ENCODE assay signal across 11 mouse cellular contexts in the genomic region with DNA sequence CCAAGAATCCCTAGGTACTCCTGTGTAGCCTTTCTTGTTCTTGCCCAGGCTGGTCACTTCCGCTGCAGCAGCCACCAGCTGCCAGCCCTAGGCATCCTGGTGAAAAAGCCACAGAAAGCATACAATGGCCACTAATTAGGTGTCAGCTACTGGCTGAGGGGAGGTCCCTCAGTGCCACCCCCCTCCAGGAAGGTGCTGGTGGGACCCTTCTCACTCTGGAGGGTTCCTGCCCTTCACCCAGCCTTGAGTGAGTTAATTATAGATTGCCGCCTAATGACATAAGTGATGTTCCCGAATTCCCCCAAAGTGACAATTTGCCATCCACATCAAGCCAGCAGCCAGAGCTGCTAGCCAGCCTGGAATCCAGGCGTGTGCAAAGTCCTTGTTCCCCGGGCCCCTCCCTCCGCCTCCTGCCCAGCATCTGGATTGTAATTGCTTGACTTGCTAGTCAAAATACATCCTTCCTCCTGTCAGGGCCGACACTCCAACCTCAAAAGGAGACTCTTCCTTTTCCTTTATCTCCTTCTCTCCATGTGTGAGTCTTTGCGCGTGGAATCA.
DNase-seq lines count a peak whose midpoint lies in the region; ATAC-seq lines count a peak whose summit lies in the region.
"Had no signal": no experiment of that assay in that cellular context is flagged by ENCODE, and none has a peak within 500 bp of the region (broad histone marks: within the 10 kb centered on the region; RNA-seq: fewer than 3 reads in every experiment).

No protein-coding gene starts in this region.

- no peak overlapping the region for H3K9ac ChIP-seq in heart, embryonic 11.5 days (ENCODE audit: low read depth, low read length)
- no peak overlapping the region for H3K9ac ChIP-seq in forebrain, embryonic 12.5 days
- H3K9ac ChIP-seq in limb, embryonic 13.5 days: no peak overlapping the region
- H3K9ac ChIP-seq: embryonic facial prominence, embryonic 15.5 days; hindbrain, embryonic 14.5 days had no signal

- no peaks in the 10 kb centered on the region for H3K9me3 ChIP-seq in heart, embryonic 11.5 days (replicated peaks; ENCODE audit: control insufficient read depth, low read length)
- H3K9me3 ChIP-seq in embryonic facial prominence, embryonic 10.5 days: no peaks in the 10 kb centered on the region
- H3K9me3 ChIP-seq in forebrain, embryonic 12.5 days: no peaks in the 10 kb centered on the region
- no peaks in the 10 kb centered on the region for H3K9me3 ChIP-seq in limb, embryonic 13.5 days
- H3K9me3 ChIP-seq: embryonic facial prominence, embryonic 15.5 days had no signal

- H3K4me1 ChIP-seq in heart, embryonic 11.5 days (ENCODE audit: control insufficient read depth, insufficient read depth, low read length): peaks cover 7% of the 10 kb centered on the region; the same call in 1 of the 2 replicates
- H3K4me1 ChIP-seq in embryonic facial prominence, embryonic 10.5 days: peaks cover 62% of the 10 kb centered on the region
- H3K4me1 ChIP-seq in forebrain, embryonic 12.5 days: peaks cover 14% of the 10 kb centered on the region
- H3K4me1 ChIP-seq in limb, embryonic 13.5 days: peaks cover 41% of the 10 kb centered on the region

- ATAC-seq in heart, embryonic 11.5 days (replicated peaks; ENCODE audit: insufficient number of reproducible peaks, low FRiP score, low TSS enrichment): no peak
- ATAC-seq in forebrain, embryonic 12.5 days (ENCODE audit: low FRiP score): 0 out of 2 replicates have a peak, but pooled peaks have one; percentile 23
- no peak for ATAC-seq in limb, embryonic 13.5 days (ENCODE audit: low FRiP score, low read depth)
- ATAC-seq in inflammation-experienced regulatory T-cells, adult 6 months: no peak

- H3K36me3 ChIP-seq in heart, embryonic 11.5 days (ENCODE audit: control insufficient read depth, insufficient read depth, low read length): no peaks in the 10 kb centered on the region
- no peaks in the 10 kb centered on the region for H3K36me3 ChIP-seq in embryonic facial prominence, embryonic 10.5 days (replicated peaks)
- no peaks in the 10 kb centered on the region for H3K36me3 ChIP-seq in forebrain, embryonic 12.5 days (replicated peaks)
- H3K36me3 ChIP-seq in limb, embryonic 13.5 days: no peaks in the 10 kb centered on the region
- H3K36me3 ChIP-seq: embryonic facial prominence, embryonic 15.5 days had no signal

- WGBS in heart, embryonic 11.5 days (ENCODE audit: insufficient replicate concordance): 39% methylated on average over 9 of the region's 9 CpGs
- 32% methylated on average over 9 of the region's 9 CpGs for WGBS in embryonic facial prominence, embryonic 10.5 days
- 27% methylated on average over 9 of the region's 9 CpGs for WGBS in forebrain, embryonic 12.5 days
- WGBS in limb, embryonic 13.5 days: 27% methylated on average over 9 of the region's 9 CpGs

- no peak overlapping the region for H3K4me3 ChIP-seq in heart, embryonic 11.5 days (ENCODE audit: low read depth, low read length)
- peak overlapping the region; percentile 30 for H3K4me3 ChIP-seq in embryonic facial prominence, embryonic 10.5 days
- H3K4me3 ChIP-seq in forebrain, embryonic 12.5 days (replicated peaks): no peak overlapping the region
- H3K4me3 ChIP-seq in limb, embryonic 13.5 days: no peak overlapping the region
- H3K4me3 ChIP-seq: embryonic facial prominence, embryonic 15.5 days had no signal

- DNase-seq in heart, adult 9 months (ENCODE audit: low spot score in 2 of 2): no peak
- DNase-seq in embryonic facial prominence, embryonic 10.5 days (ENCODE audit: low spot score): peak; percentile 69
- DNase-seq in thymus, postnatal 14 days: no peak
- DNase-seq: kidney, adult 2 months had no signal

- H3K4me2 ChIP-seq in heart, embryonic 11.5 days: peak overlapping the region; percentile 50
- H3K4me2 ChIP-seq in forebrain, embryonic 12.5 days: no peak overlapping the region
- H3K4me2 ChIP-seq in limb, embryonic 13.5 days (replicated peaks): peak overlapping the region; percentile 31; the same call in 1 of the 2 replicates
- H3K4me2 ChIP-seq: hindbrain, embryonic 14.5 days had no signal

- peaks cover 11% of the 10 kb centered on the region for H3K27me3 ChIP-seq in heart, embryonic 11.5 days (ENCODE audit: control insufficient read depth, insufficient read depth, low read length)
- peaks cover 7% of the 10 kb centered on the region for H3K27me3 ChIP-seq in embryonic facial prominence, embryonic 10.5 days (replicated peaks; ENCODE audit: low read depth, poor library complexity, severe bottlenecking)
- peaks cover 5% of the 10 kb centered on the region for H3K27me3 ChIP-seq in forebrain, embryonic 12.5 days
- H3K27me3 ChIP-seq in limb, embryonic 13.5 days: no peaks in the 10 kb centered on the region
- H3K27me3 ChIP-seq: CH12.LX; embryonic facial prominence, embryonic 15.5 days had no signal

- H3K27ac ChIP-seq in heart, embryonic 11.5 days (ENCODE audit: low read depth, low read length): no peak overlapping the region
- peak overlapping the region; percentile 85 for H3K27ac ChIP-seq in embryonic facial prominence, embryonic 10.5 days (replicated peaks)
- no peak overlapping the region for H3K27ac ChIP-seq in forebrain, embryonic 12.5 days
- no peak overlapping the region for H3K27ac ChIP-seq in limb, embryonic 13.5 days
- H3K27ac ChIP-seq: embryonic facial prominence, embryonic 15.5 days; hindbrain, embryonic 14.5 days had no signal
